ENCODE assay signal across 21 mouse cellular contexts in the genomic region with DNA sequence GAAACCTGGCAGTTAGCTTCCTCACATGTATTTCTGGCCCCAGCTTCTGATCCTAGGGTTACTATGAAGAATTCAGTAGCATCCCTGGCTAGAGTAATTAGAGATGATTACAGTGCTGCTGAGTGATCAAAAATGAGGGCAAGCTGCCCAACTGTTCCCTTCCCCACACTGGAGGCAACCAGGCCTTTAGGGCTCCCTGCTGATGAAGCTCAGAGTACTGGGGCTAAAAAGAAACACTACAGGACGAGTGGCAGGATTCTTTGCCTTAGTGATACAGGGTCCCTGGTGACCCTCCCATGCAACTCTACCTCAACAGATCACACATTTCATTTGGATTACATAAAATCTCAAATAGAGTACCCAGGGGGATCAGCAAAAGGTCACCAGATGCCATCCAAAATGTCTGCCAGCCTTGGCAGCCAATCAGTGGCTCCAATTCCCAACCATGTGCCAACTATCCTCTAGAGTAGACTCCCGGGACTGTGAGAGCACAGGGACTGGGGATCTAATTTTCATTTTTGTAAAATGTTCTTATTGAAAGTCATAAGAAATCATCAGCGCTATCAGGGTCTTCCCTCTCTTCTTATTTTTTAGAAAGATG. TPM values are rescaled to one million over a fixed set of nuclear protein-coding genes. Genes with fewer than 3 reads are reported as not detected.
DNase-seq lines count a peak whose midpoint lies in the region; ATAC-seq and TF ChIP-seq lines count a peak whose summit lies in the region.
"Had no signal": no experiment of that assay in that cellular context is flagged by ENCODE, and none has a peak within 500 bp of the region (broad histone marks: within the 10 kb centered on the region; RNA-seq: fewer than 3 reads in every experiment).

No protein-coding gene starts in this region.

- H3K4me1 ChIP-seq in hindbrain, postnatal 0 days (ENCODE audit: insufficient read depth, low read length): no peaks in the 10 kb centered on the region
- no peaks in the 10 kb centered on the region for H3K4me1 ChIP-seq in hindbrain, embryonic 11.5 days (replicated peaks; ENCODE audit: control insufficient read depth, insufficient read depth, low read length)
- H3K4me1 ChIP-seq in cerebellum, adult 2 months (ENCODE audit: control insufficient read depth, insufficient read depth, low read length): peaks cover 3% of the 10 kb centered on the region; the same call in 1 of the 2 replicates
- H3K4me1 ChIP-seq: liver, embryonic 13.5 days had no signal

- H3K9me3 ChIP-seq in hindbrain, postnatal 0 days (ENCODE audit: low read length): 0 out of 2 replicates have a peak, but pooled peaks cover 5% of the 10 kb centered on the region
- no peaks in the 10 kb centered on the region for H3K9me3 ChIP-seq in hindbrain, embryonic 11.5 days (ENCODE audit: control insufficient read depth, low read length)
- H3K9me3 ChIP-seq: liver, embryonic 13.5 days had no signal

- H3K36me3 ChIP-seq in hindbrain, postnatal 0 days (ENCODE audit: insufficient read depth, low read length): no peaks in the 10 kb centered on the region
- no peaks in the 10 kb centered on the region for H3K36me3 ChIP-seq in hindbrain, embryonic 11.5 days (ENCODE audit: control insufficient read depth, insufficient read depth, low read length)
- H3K36me3 ChIP-seq: liver, embryonic 13.5 days had no signal

- H3K27me3 ChIP-seq in hindbrain, postnatal 0 days (ENCODE audit: insufficient read depth, low read length): no peaks in the 10 kb centered on the region
- no peaks in the 10 kb centered on the region for H3K27me3 ChIP-seq in hindbrain, embryonic 11.5 days (ENCODE audit: control insufficient read depth, insufficient read depth, low read length)
- no peaks in the 10 kb centered on the region for H3K27me3 ChIP-seq in cerebellum, adult 2 months (ENCODE audit: control insufficient read depth, insufficient read depth, low read length)
- H3K27me3 ChIP-seq: liver, embryonic 13.5 days had no signal

- no peak overlapping the region for H3K4me3 ChIP-seq in hindbrain, postnatal 0 days (ENCODE audit: low read length)
- H3K4me3 ChIP-seq in hindbrain, embryonic 11.5 days (ENCODE audit: low read depth, low read length): no peak overlapping the region
- H3K4me3 ChIP-seq in cerebellum, adult 2 months (replicated peaks; ENCODE audit: insufficient read depth, low read depth, low read length): no peak overlapping the region
- H3K4me3 ChIP-seq: erythroblast, embryonic 14.5 days; liver, embryonic 13.5 days had no signal

- ATAC-seq in hindbrain, postnatal 0 days: peak; percentile 76
- no peak for ATAC-seq in hindbrain, embryonic 11.5 days (ENCODE audit: low FRiP score)
- ATAC-seq: CD4-positive, CD25-positive, alpha-beta regulatory T cell, adult 4 months had no signal

- TF ChIP-seq CTCF in hindbrain, postnatal 0 days (IDR thresholded peaks at IDR 0.05; ENCODE audit: low read depth): no peak
- TF ChIP-seq CTCF in cerebellum, adult 2 months (IDR thresholded peaks at IDR 0.05; ENCODE audit: borderline replicate concordance, insufficient read depth, low read depth, low read length): no peak

- no peak overlapping the region for H3K4me2 ChIP-seq in hindbrain, postnatal 0 days (ENCODE audit: low read depth, low read length)
- no peak overlapping the region for H3K4me2 ChIP-seq in hindbrain, embryonic 11.5 days (replicated peaks; ENCODE audit: low read depth, low read length)
- H3K4me2 ChIP-seq: liver, embryonic 13.5 days; midbrain, embryonic 11.5 days had no signal

- WGBS in hindbrain, postnatal 0 days: 61% methylated on average over 3 of the region's 3 CpGs
- 71% methylated on average over 3 of the region's 3 CpGs for WGBS in hindbrain, embryonic 11.5 days
- 23% methylated on average over 3 of the region's 3 CpGs for WGBS in cerebellum, adult 2 months

- no peak overlapping the region for H3K27ac ChIP-seq in hindbrain, postnatal 0 days
- H3K27ac ChIP-seq in hindbrain, embryonic 11.5 days (ENCODE audit: low read depth, low read length): no peak overlapping the region
- no peak overlapping the region for H3K27ac ChIP-seq in cerebellum, adult 2 months (ENCODE audit: insufficient read depth, low read length)
- H3K27ac ChIP-seq: liver, embryonic 13.5 days; stomach, postnatal 0 days had no signal

- TF ChIP-seq POLR2A in cerebellum, adult 2 months (IDR thresholded peaks at IDR 0.05; ENCODE audit: borderline replicate concordance, insufficient read depth, low read length): no peak

- DNase-seq in hindbrain, postnatal 0 days (ENCODE audit: low spot score): peak; percentile 61
- no peak for DNase-seq in hindbrain, embryonic 11.5 days (ENCODE audit: low spot score)
- peak; percentile 79 for DNase-seq in brain, adult 2 months (ENCODE audit: low read depth, low spot score)
- DNase-seq in cerebellum, adult 2 months: peak; percentile 78 to 84
- DNase-seq in gastrocnemius, adult 8-10 months (ENCODE audit: low spot score in 2 of 2): peak; percentile 57 to 72
- no peak for DNase-seq in heart, adult 9 months (ENCODE audit: low spot score in 2 of 2)
- DNase-seq in B cell, adult 2 months: no peak
- no peak for DNase-seq in neural tube, embryonic 10.5 days (ENCODE audit: extremely low spot score, low spot score)
- DNase-seq: kidney, adult 9 months; liver, embryonic 13.5 days; lung, postnatal 14 days; spleen, adult 18-20 months; thymus, postnatal 4 days had no signal

- no peak overlapping the region for H3K9ac ChIP-seq in hindbrain, postnatal 0 days (replicated peaks; ENCODE audit: low read length)
- H3K9ac ChIP-seq in hindbrain, embryonic 11.5 days (ENCODE audit: low read depth, low read length): no peak overlapping the region
- H3K9ac ChIP-seq: liver, embryonic 13.5 days had no signal

RNA-seq across cellular contexts. Expression of gene Gm12695, which starts 11.9 kb away (rescaled TPM):
- not detected in 2 replicates for total RNA-seq in hindbrain, postnatal 0 days (2014; rRNA removed)
- polyA plus RNA-seq in hindbrain, postnatal 0 days (2015; fragmentation: Nextera tagmentation; extraction: Ambion mirVana): 0.11 TPM in 1 of 2 replicates, not detected in the other
- 0.07 and 0.17 TPM in 2 replicates for polyA plus RNA-seq in hindbrain, embryonic 11.5 days (2014; fragmentation: Nextera tagmentation; extraction: Ambion mirVana)
- not detected in 2 replicates for polyA plus RNA-seq in cerebellum, adult 2 months (2012; rRNA removed)
- total RNA-seq in gastrocnemius, adult 8-10 months (2022): not detected
- total RNA-seq: gastrocnemius, postnatal 4 days; left cerebral cortex, postnatal 36 days had no signal
- polyA plus RNA-seq: CD4-positive, CD25-positive, alpha-beta regulatory T cell, adult 4 months; erythroblast, embryonic 14.5 days; heart, embryonic 14.5 days; liver, embryonic 13.5 days; midbrain, embryonic 11.5 days; neural tube, embryonic 11.5 days; stomach, postnatal 0 days had no signal

Comparison
In these comparisons a context has a peak if more than half of its experiments do, and no peak if none do; other contexts are left out.
1. DNase-seq: peak in hindbrain, postnatal 0 days (single experiment), brain, adult 2 months (single experiment), cerebellum, adult 2 months (2 of 2) and gastrocnemius, adult 8-10 months (2 of 2); none in hindbrain, embryonic 11.5 days (single experiment), heart, adult 9 months (0 of 2), B cell, adult 2 months (0 of 2) and neural tube, embryonic 10.5 days (single experiment).